15 mouse cellular contexts compared by ENCODE assay signal in the genomic region with DNA sequence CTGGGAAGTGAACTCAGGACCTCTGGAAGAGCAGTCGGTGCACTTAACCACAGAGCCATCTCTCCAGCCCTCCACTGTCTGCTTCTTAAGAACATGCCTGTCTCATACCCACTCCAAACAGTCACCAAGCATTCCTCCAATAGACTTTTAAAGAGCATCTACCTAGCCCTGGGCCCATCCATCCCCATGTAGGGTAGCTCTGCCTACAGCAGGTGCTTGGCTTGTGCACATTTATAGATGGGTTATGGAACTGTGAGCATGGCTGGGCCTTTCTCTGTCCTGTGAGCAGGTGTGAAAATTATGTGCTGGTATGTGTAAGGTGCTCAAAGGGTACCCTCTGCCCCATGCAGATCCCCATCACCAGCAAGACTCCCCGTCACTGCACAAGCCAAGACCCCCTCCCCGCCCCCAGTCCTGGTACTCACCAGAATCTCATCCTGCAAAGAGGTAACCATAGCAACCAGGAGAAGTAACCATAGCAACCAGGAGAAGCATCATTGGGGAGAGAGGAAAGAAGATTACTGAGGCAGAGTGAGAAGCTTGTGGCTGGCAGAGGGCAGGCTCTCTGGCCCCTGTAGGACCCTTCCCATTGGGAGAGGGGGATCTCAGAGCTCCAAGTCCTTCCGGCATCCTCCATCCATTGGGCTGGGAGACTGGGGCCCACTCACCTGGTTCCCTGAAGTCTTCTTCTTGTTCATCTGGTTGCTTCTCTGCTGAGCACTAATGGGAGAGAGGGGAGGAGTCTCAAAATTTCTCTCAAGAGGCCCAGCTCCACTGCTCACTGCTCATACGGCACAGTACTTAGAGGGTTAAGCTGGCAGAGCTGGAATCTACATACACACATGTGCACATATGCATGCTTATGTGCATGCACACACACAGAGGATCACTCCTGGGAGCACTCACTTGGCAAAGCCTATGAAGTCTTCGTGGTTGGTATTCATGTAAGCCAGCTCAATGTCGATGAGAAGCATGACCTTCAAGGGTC. TPM values are rescaled to one million over a fixed set of nuclear protein-coding genes. Genes with fewer than 3 reads are reported as not detected.
A peak's percentile ranks its signal among the peaks of the same experiment; 100 is the strongest.
DNase-seq lines count a peak whose midpoint lies in the region; ATAC-seq and TF ChIP-seq lines count a peak whose summit lies in the region.
"Had no signal": no experiment of that assay in that cellular context is flagged by ENCODE, and none has a peak within 500 bp of the region (broad histone marks: within the 10 kb centered on the region; RNA-seq: fewer than 3 reads in every experiment).

No protein-coding gene starts in this region.

- ATAC-seq in embryonic facial prominence, embryonic 12.5 days (ENCODE audit: insufficient number of reproducible peaks, insufficient read depth, low FRiP score, low TSS enrichment): no peak
- ATAC-seq in hindbrain, embryonic 14.5 days (ENCODE audit: low FRiP score): peak; percentile 84
- peak; percentile 83 for ATAC-seq in midbrain, embryonic 16.5 days
- no peak for ATAC-seq in megakaryocyte progenitor cell, adult 5-6 weeks (replicated peaks; ENCODE audit: poor library complexity)

- no peak overlapping the region for H3K4me3 ChIP-seq in left cerebral cortex, adult 2 months
- no peak overlapping the region for H3K4me3 ChIP-seq in embryonic facial prominence, embryonic 12.5 days
- no peak overlapping the region for H3K4me3 ChIP-seq in hindbrain, embryonic 14.5 days (replicated peaks; ENCODE audit: low read length)
- no peak overlapping the region for H3K4me3 ChIP-seq in midbrain, embryonic 16.5 days (ENCODE audit: low read depth, low read length)
- H3K4me3 ChIP-seq: gastrocnemius, adult 2 months; liver, embryonic 15.5 days had no signal

- H3K27ac ChIP-seq in left cerebral cortex, adult 2 months: peak overlapping the region; percentile 69
- H3K27ac ChIP-seq in embryonic facial prominence, embryonic 12.5 days: peak overlapping the region; percentile 71; the same call in 1 of the 2 replicates
- H3K27ac ChIP-seq in hindbrain, embryonic 14.5 days: peak overlapping the region; percentile 89
- H3K27ac ChIP-seq in midbrain, embryonic 16.5 days (ENCODE audit: low read length): peak overlapping the region; percentile 95
- H3K27ac ChIP-seq: liver, embryonic 15.5 days had no signal

- H3K9me3 ChIP-seq in embryonic facial prominence, embryonic 12.5 days: no peaks in the 10 kb centered on the region
- no peaks in the 10 kb centered on the region for H3K9me3 ChIP-seq in hindbrain, embryonic 14.5 days (ENCODE audit: control insufficient read depth, low read length)
- no peaks in the 10 kb centered on the region for H3K9me3 ChIP-seq in midbrain, embryonic 16.5 days (replicated peaks; ENCODE audit: control insufficient read depth, low read length, poor library complexity, severe bottlenecking)
- H3K9me3 ChIP-seq: G1E; liver, embryonic 15.5 days had no signal

- intact Hi-C loops in left cerebral cortex, adult 2 months (cut with DNase I): no loop called here

- H3K4me2 ChIP-seq in embryonic facial prominence, embryonic 12.5 days (replicated peaks): no peak overlapping the region
- peak overlapping the region; percentile 17 for H3K4me2 ChIP-seq in hindbrain, embryonic 14.5 days (replicated peaks)
- peak overlapping the region; percentile 32 for H3K4me2 ChIP-seq in midbrain, embryonic 16.5 days (ENCODE audit: low read length)
- H3K4me2 ChIP-seq: heart, embryonic 11.5 days; liver, embryonic 15.5 days had no signal

- no peak for DNase-seq in left cerebral cortex, adult 2 months (ENCODE audit: extremely low spot score in 1 of 2, low spot score in 2 of 2)
- no peak for DNase-seq in left cerebral cortex, adult 8-10 months (ENCODE audit: low spot score in 2 of 2)
- DNase-seq in hindbrain, embryonic 14.5 days (ENCODE audit: low spot score): peak; percentile 76
- no peak for DNase-seq in yolk sac, embryonic 10.5 days (ENCODE audit: low spot score)
- no peak for DNase-seq in spleen, postnatal 10 days (ENCODE audit: low spot score in 2 of 2)
- DNase-seq: cerebellum, adult 9-11 months; gastrocnemius, adult 2 months; kidney, postnatal 10 days; layer of hippocampus, postnatal 36 days had no signal

- no peak for TF ChIP-seq CTCF in left cerebral cortex, adult 2 months (IDR thresholded peaks at IDR 0.05)

- peaks cover 40% of the 10 kb centered on the region for H3K4me1 ChIP-seq in embryonic facial prominence, embryonic 12.5 days
- H3K4me1 ChIP-seq in hindbrain, embryonic 14.5 days (replicated peaks; ENCODE audit: control insufficient read depth, insufficient read depth, low read length): peaks cover 25% of the 10 kb centered on the region
- peaks cover 19% of the 10 kb centered on the region for H3K4me1 ChIP-seq in midbrain, embryonic 16.5 days (ENCODE audit: control insufficient read depth, insufficient read depth, low read length)
- H3K4me1 ChIP-seq: liver, embryonic 15.5 days had no signal

- WGBS in embryonic facial prominence, embryonic 12.5 days: 79% methylated on average over 7 of the region's 7 CpGs
- 37% methylated on average over 7 of the region's 7 CpGs for WGBS in hindbrain, embryonic 14.5 days
- WGBS in midbrain, embryonic 16.5 days: 32% methylated on average over 7 of the region's 7 CpGs

- no peaks in the 10 kb centered on the region for H3K27me3 ChIP-seq in embryonic facial prominence, embryonic 12.5 days
- H3K27me3 ChIP-seq in hindbrain, embryonic 14.5 days (ENCODE audit: control insufficient read depth, insufficient read depth, low read length): no peaks in the 10 kb centered on the region
- no peaks in the 10 kb centered on the region for H3K27me3 ChIP-seq in midbrain, embryonic 16.5 days (ENCODE audit: control insufficient read depth, insufficient read depth, low read depth, low read length)

- H3K9ac ChIP-seq in embryonic facial prominence, embryonic 12.5 days: no peak overlapping the region
- H3K9ac ChIP-seq in hindbrain, embryonic 14.5 days: peak overlapping the region; percentile 32
- peak overlapping the region; percentile 20; the same call in 1 of the 2 replicates for H3K9ac ChIP-seq in midbrain, embryonic 16.5 days (ENCODE audit: low read depth, low read length)
- H3K9ac ChIP-seq: liver, embryonic 15.5 days had no signal

- H3K36me3 ChIP-seq in embryonic facial prominence, embryonic 12.5 days: peaks cover 18% of the 10 kb centered on the region; the same call in 1 of the 2 replicates
- H3K36me3 ChIP-seq in hindbrain, embryonic 14.5 days (replicated peaks; ENCODE audit: control insufficient read depth, insufficient read depth): peaks cover 47% of the 10 kb centered on the region
- H3K36me3 ChIP-seq in midbrain, embryonic 16.5 days (ENCODE audit: control insufficient read depth, insufficient read depth, low read length): no peaks in the 10 kb centered on the region; the same call in none of the 2 replicates
- H3K36me3 ChIP-seq: G1E; liver, embryonic 15.5 days had no signal

RNA-seq across cellular contexts. Expression of a gene that starts 29.1 kb away (rescaled TPM):
- total RNA-seq in left cerebral cortex, adult 2 months (2021): 10 to 100 TPM; 89.7 to 90.1 TPM
- total RNA-seq in left cerebral cortex, adult 8-10 months (2022): 10 to 100 TPM; 65.8 to 82.5 (median 75.7) TPM
- 50.6 and 57.8 TPM in 2 replicates for polyA plus RNA-seq in embryonic facial prominence, embryonic 12.5 days (2016; fragmentation: Nextera tagmentation; extraction: Ambion mirVana)
- polyA plus RNA-seq in hindbrain, embryonic 14.5 days (2014; fragmentation: Nextera tagmentation; extraction: Ambion mirVana): 47.5 and 49.1 TPM in 2 replicates
- 56.3 and 58.7 TPM in 2 replicates for polyA plus RNA-seq in midbrain, embryonic 16.5 days (2015; fragmentation: Nextera tagmentation; extraction: Ambion mirVana)
- total RNA-seq in megakaryocyte progenitor cell, adult 5-6 weeks (2015): 59.9 and 69.0 TPM in 2 replicates
- total RNA-seq in megakaryocyte progenitor cell, adult 5-6 weeks (2017): 46.6 and 55.3 TPM in 2 replicates

RNA-seq across cellular contexts. Expression of a gene that starts 30.1 kb away (rescaled TPM):
- total RNA-seq in left cerebral cortex, adult 2 months (2021): 1,000 to 10,000 TPM; 1,259 to 1,310 TPM
- total RNA-seq in left cerebral cortex, adult 8-10 months (2022): 1,000 to 10,000 TPM; 1,127 to 1,189 (median 1,146) TPM
- 45.0 and 47.8 TPM in 2 replicates for polyA plus RNA-seq in embryonic facial prominence, embryonic 12.5 days (2016; fragmentation: Nextera tagmentation; extraction: Ambion mirVana)
- 123 and 132 TPM in 2 replicates for polyA plus RNA-seq in hindbrain, embryonic 14.5 days (2014; fragmentation: Nextera tagmentation; extraction: Ambion mirVana)
- polyA plus RNA-seq in midbrain, embryonic 16.5 days (2015; fragmentation: Nextera tagmentation; extraction: Ambion mirVana): 55.1 and 66.3 TPM in 2 replicates
- total RNA-seq in megakaryocyte progenitor cell, adult 5-6 weeks (2015): not detected in 2 replicates
- not detected in 2 replicates for total RNA-seq in megakaryocyte progenitor cell, adult 5-6 weeks (2017)

RNA-seq across cellular contexts. Expression of a gene that starts 35.2 kb away (rescaled TPM):
- total RNA-seq in left cerebral cortex, adult 2 months (2021): 100 to 1,000 TPM; 186 to 193 TPM
- 100 to 1,000 TPM; 204 to 222 (median 213) TPM for total RNA-seq in left cerebral cortex, adult 8-10 months (2022)
- 413 TPM in 2 replicates for polyA plus RNA-seq in embryonic facial prominence, embryonic 12.5 days (2016; fragmentation: Nextera tagmentation; extraction: Ambion mirVana)
- 192 and 221 TPM in 2 replicates for polyA plus RNA-seq in hindbrain, embryonic 14.5 days (2014; fragmentation: Nextera tagmentation; extraction: Ambion mirVana)
- 392 and 415 TPM in 2 replicates for polyA plus RNA-seq in midbrain, embryonic 16.5 days (2015; fragmentation: Nextera tagmentation; extraction: Ambion mirVana)
- 198 and 268 TPM in 2 replicates for total RNA-seq in megakaryocyte progenitor cell, adult 5-6 weeks (2015)
- 359 and 386 TPM in 2 replicates for total RNA-seq in megakaryocyte progenitor cell, adult 5-6 weeks (2017)

RNA-seq across cellular contexts. Expression of a gene that starts 35.9 kb away (rescaled TPM):
- 10 to 100 TPM; 83.2 to 86.4 TPM for total RNA-seq in left cerebral cortex, adult 2 months (2021)
- 10 to 100 TPM; 87.7 to 91.0 (median 89.3) TPM for total RNA-seq in left cerebral cortex, adult 8-10 months (2022)
- 27.4 and 29.7 TPM in 2 replicates for polyA plus RNA-seq in embryonic facial prominence, embryonic 12.5 days (2016; fragmentation: Nextera tagmentation; extraction: Ambion mirVana)
- 26.4 and 29.6 TPM in 2 replicates for polyA plus RNA-seq in hindbrain, embryonic 14.5 days (2014; fragmentation: Nextera tagmentation; extraction: Ambion mirVana)
- polyA plus RNA-seq in midbrain, embryonic 16.5 days (2015; fragmentation: Nextera tagmentation; extraction: Ambion mirVana): 31.8 and 35.7 TPM in 2 replicates
- 14.2 and 17.3 TPM in 2 replicates for total RNA-seq in megakaryocyte progenitor cell, adult 5-6 weeks (2015)
- total RNA-seq in megakaryocyte progenitor cell, adult 5-6 weeks (2017): 50.4 and 50.7 TPM in 2 replicates

RNA-seq across cellular contexts. Expression of a gene that starts 58.7 kb away (rescaled TPM):
- total RNA-seq in left cerebral cortex, adult 2 months (2021): 100 to 1,000 TPM; 341 to 349 TPM
- 100 to 1,000 TPM; 226 to 280 (median 259) TPM for total RNA-seq in left cerebral cortex, adult 8-10 months (2022)
- 53.9 and 54.6 TPM in 2 replicates for polyA plus RNA-seq in embryonic facial prominence, embryonic 12.5 days (2016; fragmentation: Nextera tagmentation; extraction: Ambion mirVana)
- 170 and 175 TPM in 2 replicates for polyA plus RNA-seq in hindbrain, embryonic 14.5 days (2014; fragmentation: Nextera tagmentation; extraction: Ambion mirVana)
- polyA plus RNA-seq in midbrain, embryonic 16.5 days (2015; fragmentation: Nextera tagmentation; extraction: Ambion mirVana): 117 and 132 TPM in 2 replicates
- total RNA-seq in megakaryocyte progenitor cell, adult 5-6 weeks (2015): 15.3 and 18.1 TPM in 2 replicates
- 8.0 and 15.4 TPM in 2 replicates for total RNA-seq in megakaryocyte progenitor cell, adult 5-6 weeks (2017)

Comparison
In these comparisons a context has a peak if more than half of its experiments do, and no peak if none do; other contexts are left out.
1. ATAC-seq: peak in hindbrain, embryonic 14.5 days (single experiment) and midbrain, embryonic 16.5 days (single experiment); none in embryonic facial prominence, embryonic 12.5 days (single experiment) and megakaryocyte progenitor cell, adult 5-6 weeks (single experiment).
2. RNA of a gene that starts 30.1 kb away (total RNA-seq): 1,259 to 1,310 TPM in left cerebral cortex, adult 2 months and 1,127 to 1,189 TPM in left cerebral cortex, adult 8-10 months; not detected in megakaryocyte progenitor cell, adult 5-6 weeks; every median in the first group is over 1,000 times any median in the second.
3. Peak in every context shown above with its lines, with median percentiles within 50 percentile points of each other: H3K27ac ChIP-seq.